Mouse (Mus musculus) CD8-positive naive resting alpha-beta T cell, adult 2 months (primary cell): ENCODE measurements around the gene Grip1.

Experiments
- DNase-seq, 2 experiments: peaks; one replicate each; pipeline ENCODE4 v3.0.0; 2022; ENCODE audit warnings: low read depth in 2 of 2, low spot score in 2 of 2

The Grip1 gene

GRCm38 (mm10) chr10:119453431-119454105, at the start of gene Grip1:
TSS of gene Grip1 (plus strand) at chr10:119453830.
- DNase-seq: no peak

- DNase-seq: no peak
These were observed 48.5 kb upstream of the Grip1 start for GRCm38 (mm10) chr10:119405103-119405502.

GRCm38 (mm10) chr10:119405612-119406011, 48.0 kb upstream of the Grip1 start:
- no peak for DNase-seq

GRCm38 (mm10) chr10:119408327-119408726, 45.3 kb upstream of the Grip1 start:
- no peak for DNase-seq

GRCm38 (mm10) chr10:119413238-119413637, 40.4 kb upstream of the Grip1 start:
- DNase-seq: no peak

- no peak for DNase-seq
These were observed 38.5 kb upstream of the Grip1 start for GRCm38 (mm10) chr10:119415106-119415505.

GRCm38 (mm10) chr10:119421418-119421817, 32.2 kb upstream of the Grip1 start:
- no peak for DNase-seq

GRCm38 (mm10) chr10:119423821-119424534, 29.7 kb upstream of the Grip1 start:
- no peak for DNase-seq

- DNase-seq: no peak
These were observed 26.0 kb upstream of the Grip1 start for GRCm38 (mm10) chr10:119427653-119428052.

GRCm38 (mm10) chr10:119428106-119428505, 25.5 kb upstream of the Grip1 start:
- no peak for DNase-seq

- no peak for DNase-seq
These were observed 23.4 kb upstream of the Grip1 start for GRCm38 (mm10) chr10:119430240-119430639.

- DNase-seq: no peak
These were observed 21.8 kb upstream of the Grip1 start for GRCm38 (mm10) chr10:119431801-119432200.

GRCm38 (mm10) chr10:119435818-119436217, 17.8 kb upstream of the Grip1 start:
- no peak for DNase-seq

- DNase-seq: no peak
These were observed 16.3 kb upstream of the Grip1 start for GRCm38 (mm10) chr10:119437319-119437718.

GRCm38 (mm10) chr10:119441743-119442142, 11.9 kb upstream of the Grip1 start:
- no peak for DNase-seq

- DNase-seq: no peak
These were observed 6.2 kb upstream of the Grip1 start for GRCm38 (mm10) chr10:119447392-119447914.

- no peak for DNase-seq
These were observed 5.7 kb upstream of the Grip1 start for GRCm38 (mm10) chr10:119447930-119448329.

- no peak for DNase-seq
These were observed 932 bp upstream of the Grip1 start for GRCm38 (mm10) chr10:119452698-119453097.

GRCm38 (mm10) chr10:119454106-119454667, 557 bp downstream of the Grip1 start:
- no peak for DNase-seq

- DNase-seq: no peak
These were observed 1.3 kb downstream of the Grip1 start for GRCm38 (mm10) chr10:119454668-119455542.

GRCm38 (mm10) chr10:119455543-119455940, 1.9 kb downstream of the Grip1 start:
- no peak for DNase-seq
